Mouse (Mus musculus) adrenal gland, postnatal 14 days (tissue): ENCODE results near the gene Bdkrb1. TPM values are rescaled to one million over a fixed set of nuclear protein-coding genes. Genes with fewer than 3 reads are reported as not detected.
A peak's percentile ranks its signal among the peaks of the same experiment; 100 is the strongest.

ENCODE experiments used
- DNase-seq: peaks from one replicate; pipeline ENCODE4 v3.0.0; 2021; ENCODE audit warnings: mixed read lengths
- long read RNA-seq, 2 experiments: library from polyadenylated mRNA; stranded (forward); transcript quantifications; one replicate each; pipeline ENCODE4 v2.0.0; 2021
- total RNA-seq: library from RNA; stranded (reverse); gene quantifications from 2 replicates; pipeline ENCODE4 v1.2.3, GENCODE M21; 2021

Bdkrb1 gene
- 0.26 TPM in 1 of 2 replicates, not detected in the other for total RNA-seq
- long read RNA-seq, experiment 1 = 0 reads
- long read RNA-seq, experiment 2 = 0 reads

DNA sequence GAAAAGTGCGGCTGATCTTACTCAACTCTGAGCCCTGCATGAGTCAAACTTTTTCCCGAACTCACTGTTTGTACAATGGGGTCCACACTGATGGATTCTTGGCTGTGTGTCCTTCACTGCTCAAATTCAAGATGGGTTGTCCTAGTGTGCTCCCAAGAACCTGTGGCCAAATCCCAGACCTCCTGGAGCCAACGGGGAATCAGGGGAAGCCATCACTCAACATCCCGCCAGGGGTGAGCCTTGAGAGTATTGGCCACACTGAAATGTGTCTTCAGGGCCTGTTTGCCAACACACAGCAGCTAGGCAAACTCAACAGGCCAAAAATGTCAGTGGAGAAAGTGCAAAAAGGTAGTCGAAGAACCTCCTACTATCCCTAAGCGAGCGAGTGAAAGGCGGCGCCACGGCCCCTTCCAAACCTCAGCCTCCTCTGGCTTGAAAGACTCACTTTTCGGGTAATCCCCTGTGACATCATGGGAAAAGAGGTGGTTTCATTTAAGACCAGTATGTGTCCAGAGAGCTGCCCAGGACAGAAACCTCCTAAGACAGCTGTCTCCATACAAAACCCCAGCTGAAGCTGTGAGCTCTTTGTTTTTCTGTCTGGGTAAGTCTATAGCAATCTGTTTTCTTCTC is at the start of gene Bdkrb1:
Bdkrb1 (plus strand) TSS at position 505 of the 630 bp plus-strand sequence.
- no peak for DNase-seq

DNA sequence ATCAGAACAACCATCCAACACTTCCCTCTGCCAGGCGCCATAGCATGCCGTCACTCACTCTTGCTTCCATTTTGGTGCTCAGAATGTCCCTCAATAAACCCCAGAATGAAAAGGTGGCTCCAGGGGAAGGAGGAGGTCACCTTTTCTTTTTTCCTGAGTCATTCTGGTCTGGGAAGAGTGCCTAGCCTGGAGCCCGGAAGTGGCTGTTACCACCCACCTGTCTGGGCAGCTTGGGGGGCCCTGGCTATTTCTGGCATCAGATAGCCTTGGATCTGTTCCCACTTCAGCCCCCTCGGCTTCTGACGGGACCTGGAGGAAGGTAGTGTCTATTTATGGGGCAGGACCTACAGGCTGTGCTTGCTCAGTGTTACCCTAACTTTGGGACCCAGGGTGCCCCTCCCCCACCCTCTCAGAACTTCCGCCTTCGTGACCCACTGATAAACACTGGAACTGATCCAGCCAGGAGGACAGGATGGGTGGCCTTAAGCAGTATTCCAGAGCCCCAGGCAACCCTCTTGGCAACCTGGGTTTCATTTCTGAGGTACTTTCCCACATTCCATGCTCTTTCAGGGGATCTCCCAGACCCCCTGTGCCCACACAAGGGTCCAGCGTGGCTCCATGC is 48.6 kb upstream of the Bdkrb1 start:
- no peak for DNase-seq

DNA sequence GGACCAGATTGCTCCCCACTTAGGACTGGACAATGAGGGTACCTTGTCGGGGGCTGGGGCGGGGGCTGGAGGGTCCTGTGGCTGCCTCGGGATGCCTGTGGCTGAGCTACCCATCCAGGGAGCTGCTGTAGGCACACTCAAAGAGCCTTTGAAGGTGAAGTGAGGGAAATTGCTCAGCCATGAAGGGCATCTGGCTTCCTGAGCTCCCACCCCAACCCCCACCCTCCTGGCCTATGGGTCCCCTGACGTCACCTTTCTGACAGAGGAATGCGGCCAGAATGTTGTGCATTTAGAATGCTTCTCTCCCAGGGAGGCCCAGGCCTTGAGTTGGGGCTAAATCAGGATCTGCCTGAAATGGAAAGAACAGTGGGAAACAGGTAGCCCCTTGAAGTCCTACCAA is 47.7 kb upstream of the Bdkrb1 start:
- DNase-seq = no peak

DNA sequence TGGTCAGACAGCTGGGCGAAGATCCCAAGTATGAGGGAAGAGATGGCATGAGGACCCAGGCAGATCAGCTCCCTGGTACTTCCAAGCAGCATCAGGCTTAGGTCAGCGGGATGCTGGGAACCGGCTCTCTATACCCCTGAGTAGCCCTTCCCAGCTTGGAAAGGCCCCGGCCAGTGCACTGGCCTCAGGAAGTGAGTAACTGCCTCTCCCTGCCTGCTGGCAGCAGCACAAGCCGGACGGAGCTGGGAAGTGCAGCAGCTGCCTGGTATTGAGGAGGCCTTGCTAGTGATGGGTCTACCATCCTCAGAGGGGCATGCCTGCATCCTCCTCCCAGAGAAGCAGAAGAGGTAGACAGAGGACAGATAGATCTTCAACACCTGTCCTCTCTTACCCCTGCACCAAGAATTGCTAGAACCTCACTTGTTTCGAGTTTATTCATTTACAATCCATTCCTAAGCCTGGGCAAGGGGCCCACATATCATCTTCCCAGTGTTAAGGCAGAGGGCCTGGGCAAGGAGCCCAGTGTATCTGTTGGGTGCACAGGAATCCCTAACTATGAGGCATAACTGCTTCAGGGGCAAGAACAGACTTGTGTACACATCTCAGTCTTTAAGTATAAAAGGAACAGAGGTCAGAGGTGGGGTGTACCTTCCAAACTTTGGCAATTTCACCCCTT is 45.5 kb upstream of the Bdkrb1 start:
- DNase-seq = peak; percentile 51

DNA sequence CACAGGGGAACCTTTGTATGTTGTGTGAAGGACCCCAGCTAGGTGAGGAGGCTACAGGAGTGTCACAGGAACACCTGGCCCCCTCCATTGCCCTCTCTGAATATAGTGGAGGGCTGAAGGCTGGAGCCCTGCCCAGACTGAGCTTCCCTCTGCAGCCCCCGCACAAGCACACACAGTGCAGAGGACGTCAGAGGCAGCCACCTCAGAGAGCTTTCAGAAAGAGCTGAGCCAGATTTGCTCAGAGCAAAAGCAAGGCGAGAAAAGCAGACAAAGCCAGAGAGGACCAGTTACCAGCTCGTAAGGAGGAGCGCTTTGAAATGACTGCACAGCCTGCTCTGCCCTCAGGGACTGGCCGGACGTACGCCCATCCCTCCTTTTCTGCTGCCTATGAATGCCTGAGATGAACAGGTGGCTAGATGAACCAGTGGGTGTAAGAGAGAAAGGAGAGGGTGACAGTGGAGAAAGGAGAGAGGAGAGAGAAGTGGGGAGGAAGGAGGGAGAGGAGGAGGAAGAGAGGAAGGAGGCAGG is 41.8 kb upstream of the Bdkrb1 start:
- DNase-seq = no peak

DNA sequence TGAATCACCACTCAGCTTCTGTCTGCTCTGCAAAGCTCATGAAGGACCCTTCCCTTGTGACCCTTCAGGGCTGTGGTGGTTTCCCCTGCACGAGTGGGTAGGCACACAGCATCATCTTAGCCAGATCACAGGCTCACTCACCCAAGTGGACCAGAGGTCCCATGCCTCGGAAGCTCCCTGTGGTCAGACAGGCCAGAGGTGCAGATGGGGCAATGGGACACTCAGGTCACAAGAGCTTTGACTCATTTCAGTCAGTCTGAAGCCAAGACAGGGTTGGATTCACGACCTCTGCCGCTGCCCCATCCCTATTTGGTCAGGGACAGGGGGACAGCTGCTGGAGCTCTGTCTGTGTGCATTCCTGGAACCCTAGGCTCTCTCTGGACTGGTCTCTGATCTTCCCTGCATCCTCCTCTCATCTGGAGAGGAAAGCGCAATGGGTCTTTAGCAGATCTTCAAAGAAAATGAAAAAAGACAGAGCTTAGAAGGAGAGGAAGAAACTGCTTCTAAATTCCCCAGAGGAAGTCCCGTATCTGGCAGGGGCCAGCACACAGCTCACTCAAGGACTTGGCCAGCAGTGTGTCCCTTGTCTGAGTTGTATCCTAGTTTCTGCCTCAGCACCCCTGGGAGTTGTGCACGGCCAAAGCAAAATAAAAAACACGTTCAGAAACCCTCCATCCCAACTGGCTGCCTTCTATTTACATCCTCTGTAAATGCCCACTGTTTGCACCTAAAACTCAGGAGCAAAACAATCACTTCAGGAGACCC is 40.6 kb upstream of the Bdkrb1 start:
- DNase-seq = peak; percentile 50

DNA sequence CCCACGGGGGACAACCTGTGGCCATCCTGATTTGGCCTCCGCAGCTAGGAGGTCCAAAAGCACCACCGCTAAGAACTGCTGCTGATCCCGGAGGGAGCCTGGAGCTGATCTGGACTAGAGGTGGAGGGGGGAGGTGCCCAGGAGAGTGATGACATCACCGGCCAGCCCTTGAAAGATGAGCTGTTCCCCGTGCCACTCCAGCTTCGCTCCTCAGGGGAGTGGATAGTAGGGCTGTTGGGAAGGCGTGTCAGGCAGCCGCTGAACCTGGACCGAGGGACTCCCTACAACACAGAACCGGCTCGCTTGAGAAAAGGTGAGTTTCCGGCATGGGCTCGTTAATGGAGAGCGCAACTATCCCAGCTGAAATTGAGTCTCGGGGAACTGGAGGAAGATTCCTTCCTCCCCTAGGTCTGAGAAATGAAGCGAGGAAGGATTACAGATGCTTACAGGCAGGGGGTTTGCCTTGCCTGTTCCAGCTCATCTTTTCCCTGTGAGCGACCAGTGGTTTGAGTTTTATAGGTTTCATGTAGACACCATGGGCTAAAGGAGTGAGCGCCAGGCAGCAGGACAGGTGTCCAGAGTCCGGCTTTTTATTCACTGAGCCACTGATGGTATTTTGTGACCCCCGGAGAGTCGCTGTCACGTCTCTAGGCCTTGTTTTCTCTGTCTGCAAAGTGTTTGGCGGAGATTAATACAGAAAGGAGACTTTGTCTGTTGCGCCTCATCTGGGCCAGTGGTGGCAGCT is 39.8 kb upstream of the Bdkrb1 start, which contains the start of gene Bdkrb2:
Bdkrb2 (plus strand) TSS at position 291 of the 745 bp plus-strand sequence.
- peak; percentile 85 for DNase-seq

DNA sequence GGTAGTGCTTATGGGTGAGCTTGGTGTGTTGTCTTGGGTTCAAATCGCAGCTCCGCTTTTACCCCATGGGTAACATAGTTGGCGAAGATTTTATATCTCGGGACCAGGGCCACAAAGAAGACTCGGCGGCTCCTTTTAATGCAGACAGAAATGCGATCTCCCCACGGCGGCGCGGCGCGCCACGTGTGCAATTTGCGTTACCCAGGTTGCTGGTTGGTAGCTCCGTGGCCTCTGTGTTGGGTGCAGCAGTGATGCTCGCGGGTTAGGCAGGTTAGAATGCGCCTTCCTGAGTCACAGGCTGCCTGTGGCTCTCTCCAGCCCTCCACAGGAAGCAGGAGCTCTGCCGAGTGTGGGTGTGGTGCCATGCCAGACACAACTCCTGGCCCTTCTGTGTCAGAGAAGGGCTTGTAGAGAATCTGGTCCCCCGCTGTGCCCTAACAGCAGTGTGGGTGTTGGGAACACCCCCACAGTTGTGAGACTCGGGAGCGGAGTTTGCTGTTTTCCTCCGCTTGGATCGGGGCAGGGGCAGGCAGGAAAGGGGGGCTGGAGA is 39.1 kb upstream of the Bdkrb1 start:
- DNase-seq = no peak

DNA sequence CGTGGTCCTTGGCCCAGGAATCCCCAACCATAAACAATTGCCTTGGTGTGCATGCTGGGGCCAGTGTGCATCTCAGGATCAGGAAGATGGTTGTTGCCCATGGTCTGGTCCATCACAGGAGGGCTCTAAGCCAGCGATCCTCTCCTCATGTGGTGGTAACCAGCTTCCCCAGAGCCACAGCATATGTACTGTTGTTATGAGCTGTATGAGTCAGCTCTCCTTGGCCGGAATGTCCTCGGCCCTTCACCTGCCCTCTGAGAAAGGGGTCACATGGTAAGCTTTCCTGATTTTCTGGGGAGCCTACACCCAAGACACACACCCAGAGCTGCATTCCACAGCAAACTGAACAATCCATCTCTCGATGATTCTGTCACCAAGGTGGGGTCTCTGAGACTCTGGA is 37.7 kb upstream of the Bdkrb1 start:
- DNase-seq = no peak

DNA sequence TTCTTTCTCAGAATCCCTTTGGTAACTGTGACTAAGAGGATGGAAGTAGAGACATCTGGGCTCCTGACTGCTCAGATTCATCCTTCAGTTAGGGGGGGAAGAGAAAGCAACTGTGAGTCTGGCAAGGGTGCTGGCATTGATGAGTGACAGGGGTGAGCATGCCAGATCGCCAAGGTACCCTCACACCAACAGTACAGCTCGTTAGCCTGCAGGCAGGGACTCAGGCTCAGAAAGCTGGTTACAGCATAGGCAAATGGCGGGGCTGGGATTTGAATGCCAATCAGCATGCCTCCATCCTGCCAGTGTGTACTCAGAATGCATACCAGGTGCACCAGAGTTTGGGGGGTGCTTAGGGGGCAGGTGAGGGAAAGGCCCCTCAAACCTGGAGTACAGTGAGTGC is 31.0 kb upstream of the Bdkrb1 start:
- no peak for DNase-seq

DNA sequence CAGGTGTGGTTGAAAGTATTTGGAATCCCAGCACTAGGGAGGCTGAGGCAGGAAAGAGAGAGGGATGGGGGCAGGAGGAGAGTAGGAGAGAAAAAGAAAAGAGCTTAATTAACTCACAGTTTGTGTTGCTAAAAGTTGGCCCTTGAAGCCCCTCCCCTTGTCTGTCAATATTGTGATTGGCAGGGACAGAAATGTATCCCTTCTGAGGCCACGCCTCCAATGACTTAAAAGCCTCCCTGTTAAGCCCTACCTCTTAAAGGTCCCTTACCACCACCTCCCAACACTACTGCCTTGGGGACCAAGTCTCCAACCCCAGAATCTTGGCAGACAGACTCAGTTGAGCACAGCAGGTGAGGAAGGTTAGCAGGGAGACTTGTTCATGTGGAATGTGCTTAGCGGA is 30.3 kb upstream of the Bdkrb1 start:
- DNase-seq = no peak

DNA sequence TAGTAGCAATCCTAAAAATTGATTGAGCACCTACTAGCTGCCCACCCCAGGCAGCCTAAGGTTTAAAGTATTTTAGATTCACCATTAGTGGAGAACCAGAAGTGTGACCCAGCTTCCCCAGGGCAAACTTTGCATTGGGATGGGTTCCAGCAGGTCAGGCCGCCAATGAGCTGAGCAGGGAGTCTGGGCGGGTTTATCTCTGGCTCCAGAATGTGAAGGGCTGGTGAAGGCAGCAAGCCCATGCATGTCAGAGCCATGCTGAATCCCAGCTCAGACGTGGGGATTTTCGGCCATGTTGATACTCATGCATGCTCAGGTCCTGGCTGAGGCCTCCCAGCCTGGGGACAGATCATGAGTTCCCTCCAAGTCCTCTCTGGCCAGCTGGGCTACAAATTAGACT is 28.5 kb upstream of the Bdkrb1 start:
- no peak for DNase-seq

DNA sequence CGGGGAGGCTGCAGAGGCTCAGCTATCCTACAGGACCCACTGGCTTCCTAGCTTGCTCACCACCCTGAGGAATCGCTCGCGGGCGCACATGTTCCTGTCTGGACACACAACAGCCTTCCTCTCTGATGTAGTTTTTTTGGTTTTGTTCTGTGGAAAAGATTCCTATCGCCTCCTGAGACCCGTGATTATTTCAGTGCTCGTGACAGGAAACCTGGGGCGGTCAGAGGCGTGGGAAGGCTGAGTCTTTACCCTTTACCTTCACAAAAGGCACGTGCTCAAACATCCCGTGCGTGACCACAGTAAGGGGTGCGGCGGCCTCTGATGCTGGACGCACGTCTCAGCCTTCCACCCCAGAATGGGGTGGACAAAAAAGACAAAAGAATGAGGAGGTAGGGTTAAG is 22.4 kb upstream of the Bdkrb1 start:
- no peak for DNase-seq

DNA sequence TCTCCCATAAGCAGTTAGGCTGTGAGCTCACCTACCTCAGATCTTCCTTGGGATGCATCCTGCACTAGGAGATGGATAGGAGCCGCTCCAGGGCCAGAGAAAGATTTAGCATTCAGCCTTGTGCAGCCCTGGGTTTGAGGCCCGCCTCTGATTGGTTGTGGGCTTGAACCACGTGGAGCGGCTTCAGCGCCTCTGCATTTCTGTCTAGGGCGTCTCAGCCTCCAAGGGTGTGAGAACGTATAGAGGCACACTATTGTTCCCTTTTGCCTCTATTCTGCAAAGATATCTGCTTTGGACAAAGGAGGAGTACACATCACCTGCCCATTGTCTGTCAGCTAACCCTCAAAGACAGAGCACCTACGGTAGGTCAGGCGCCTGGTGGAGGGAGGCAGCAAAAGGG is 20.4 kb upstream of the Bdkrb1 start:
- no peak for DNase-seq

DNA sequence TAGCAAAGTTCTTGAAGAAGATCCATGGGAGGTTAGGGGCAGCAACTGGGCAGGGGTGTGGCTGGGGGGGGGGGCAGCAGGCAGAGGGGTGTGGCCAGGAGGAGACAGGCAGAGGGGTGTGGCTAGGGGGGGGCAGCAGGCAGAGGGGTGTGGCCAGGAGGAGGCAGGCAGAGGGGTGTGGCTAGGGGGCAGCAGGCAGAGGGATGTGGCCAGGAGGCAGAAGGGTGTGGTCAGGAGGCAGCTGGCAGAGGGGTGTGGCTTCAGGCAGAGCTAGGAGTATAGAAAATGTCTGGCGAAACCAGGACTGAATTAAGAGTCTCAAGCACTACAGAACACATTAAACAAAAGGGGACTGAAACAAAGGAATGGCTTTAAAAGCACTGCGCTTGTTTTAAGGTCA is 19.4 kb upstream of the Bdkrb1 start:
- peak; percentile 26 for DNase-seq

DNA sequence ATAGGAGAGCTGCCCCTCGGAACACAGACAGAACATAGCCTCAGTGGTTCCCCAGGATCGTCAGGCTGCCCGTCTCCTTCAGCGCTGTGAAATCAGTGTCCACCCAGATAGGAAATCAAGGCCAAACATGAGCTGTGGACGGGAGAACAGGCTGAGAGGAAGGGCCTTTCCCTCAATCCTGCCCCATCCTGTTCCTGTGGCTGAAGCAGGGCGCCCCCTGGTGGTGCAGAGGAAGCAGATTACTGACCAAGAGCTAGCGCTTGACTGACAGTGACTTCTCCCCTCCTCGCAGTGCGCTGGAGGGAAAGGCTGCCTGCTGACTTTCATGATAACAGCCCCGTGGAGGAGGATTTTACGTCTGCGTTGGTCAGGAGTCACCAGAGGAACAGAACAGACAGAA is 18.0 kb upstream of the Bdkrb1 start:
- DNase-seq = peak; percentile 92

DNA sequence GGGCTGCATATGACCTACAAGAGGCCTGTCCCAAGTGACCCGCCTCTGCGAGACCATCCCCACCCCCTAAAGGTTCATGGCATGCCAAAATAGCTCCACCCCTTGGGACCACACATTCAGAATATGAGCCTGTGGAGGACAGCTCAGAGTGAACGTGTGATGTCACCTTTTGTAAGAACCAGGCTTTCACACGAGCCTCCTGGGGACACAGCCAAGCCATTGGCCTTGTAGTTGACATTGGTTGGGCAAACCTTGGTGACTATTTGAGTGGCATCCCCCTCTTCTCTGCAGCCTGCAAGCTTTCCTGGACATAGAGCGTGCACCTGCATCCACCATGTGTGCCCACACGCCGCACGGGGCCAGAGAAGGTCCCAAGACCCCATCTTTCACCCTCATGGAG is 15.4 kb upstream of the Bdkrb1 start:
- DNase-seq = peak; percentile 80

DNA sequence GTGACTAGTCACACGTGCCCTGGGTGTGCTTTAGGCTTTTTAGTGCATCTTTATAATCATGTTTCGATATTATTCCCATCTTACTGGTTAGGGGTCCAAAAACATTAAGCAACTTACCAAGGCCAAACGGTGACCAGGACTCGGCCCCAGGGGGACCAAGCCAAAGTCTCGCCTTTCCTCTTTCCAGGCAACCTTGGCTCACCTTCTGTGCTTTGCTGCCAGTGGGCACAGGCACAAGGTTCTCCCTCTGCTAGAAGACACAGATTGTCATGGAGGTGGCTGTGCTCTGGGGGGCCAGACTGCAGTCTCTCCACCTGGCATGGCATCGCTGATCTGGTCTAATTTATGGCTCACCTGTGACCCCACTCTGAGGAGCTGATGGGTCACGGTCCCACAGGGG is 12.1 kb upstream of the Bdkrb1 start:
- DNase-seq = peak; percentile 68

DNA sequence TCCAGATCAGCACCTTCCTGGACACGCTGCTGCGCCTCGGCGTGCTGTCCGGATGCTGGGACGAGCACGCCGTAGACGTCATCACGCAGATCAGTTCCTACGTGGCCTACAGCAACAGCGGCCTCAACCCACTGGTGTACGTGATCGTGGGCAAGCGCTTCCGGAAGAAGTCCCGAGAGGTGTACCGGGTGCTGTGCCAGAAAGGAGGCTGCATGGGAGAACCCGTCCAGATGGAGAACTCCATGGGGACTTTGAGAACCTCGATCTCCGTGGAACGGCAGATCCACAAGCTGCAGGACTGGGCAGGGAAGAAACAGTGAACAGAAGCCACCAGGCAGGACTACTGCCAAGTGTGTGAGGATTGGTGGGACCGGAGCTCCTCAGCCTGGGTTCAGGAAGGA is 10.5 kb upstream of the Bdkrb1 start:
- DNase-seq = no peak

DNA sequence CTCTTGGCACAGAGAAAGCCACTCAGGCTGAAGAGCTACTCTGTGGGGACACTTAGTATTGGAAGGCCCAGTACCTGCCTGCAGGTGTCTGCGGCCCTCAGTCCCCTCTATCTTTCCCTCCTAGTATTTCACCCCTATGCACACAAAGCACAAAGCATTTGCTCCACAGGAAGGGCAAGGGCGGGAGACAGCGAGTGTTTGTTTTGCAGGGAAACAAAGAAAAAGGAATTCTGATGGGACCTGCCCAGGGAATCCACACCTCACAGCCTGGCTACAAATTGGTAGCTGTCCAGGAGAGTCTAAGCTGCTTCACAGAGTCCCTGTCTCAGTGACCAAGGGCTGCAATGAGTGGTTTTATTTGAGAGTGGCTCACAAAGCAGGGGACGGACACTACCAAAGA is 9.4 kb upstream of the Bdkrb1 start:
- DNase-seq = no peak

DNA sequence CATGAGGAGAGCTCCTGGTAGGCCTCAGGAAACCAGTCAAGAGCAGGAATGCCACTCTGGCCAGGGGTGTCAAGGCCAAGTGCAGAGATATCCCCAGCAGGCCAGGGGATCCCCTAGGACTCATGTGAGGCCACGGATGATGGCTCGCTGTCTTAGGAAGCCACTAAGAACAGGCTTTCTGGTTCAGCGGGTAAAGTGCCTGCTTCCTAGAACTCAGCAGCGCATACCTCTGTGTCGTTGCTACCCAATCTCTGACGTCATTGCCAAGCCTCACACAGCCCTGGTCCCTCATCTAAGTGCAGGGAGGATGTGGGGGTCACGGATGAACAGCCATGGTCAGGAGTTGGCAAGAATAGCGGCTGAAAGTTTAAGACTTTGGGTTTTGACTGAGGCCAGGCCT is 5.8 kb upstream of the Bdkrb1 start:
- no peak for DNase-seq

DNA sequence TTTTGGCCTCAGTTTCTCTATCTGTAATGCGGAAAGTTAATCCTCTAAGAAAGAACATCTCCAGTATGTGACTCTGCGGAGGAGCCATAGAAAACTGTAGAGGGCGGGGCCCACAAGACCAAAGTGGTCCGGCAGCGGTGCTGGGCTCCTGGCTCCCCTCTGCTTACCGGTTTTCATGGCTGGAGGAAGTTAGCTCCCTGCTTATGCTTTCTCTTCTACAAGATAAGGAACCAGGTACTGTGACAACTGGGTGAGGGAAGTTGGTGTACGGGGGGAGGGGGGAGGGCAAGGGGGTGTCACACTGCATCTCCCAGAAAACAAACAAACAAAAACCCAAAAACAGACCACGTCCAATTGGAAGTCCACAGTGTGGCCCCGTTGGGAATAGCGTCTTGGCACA is 4.4 kb upstream of the Bdkrb1 start:
- no peak for DNase-seq
